Mouse (Mus musculus): Measurements from ENCODE around the gene Aldh3b2. TPM values are rescaled to one million over a fixed set of nuclear protein-coding genes. Genes with fewer than 3 reads are reported as not detected.
"Not testable (repeated sequence)": the region's sequence is repeated elsewhere in the genome, so short reads cannot be mapped to it uniquely, and the experiment has no call there.

The Aldh3b2 gene
- polyA plus RNA-seq, 1 experiment from 2014 or later: 0.45 TPM

GRCm38 (mm10) chr19:3950331-3950730 is 21.8 kb upstream of the Aldh3b2 start:
- 53% methylated on average over 3 of the region's 3 CpGs for WGBS (ENCODE audit: insufficient replicate concordance)
- H3K27me3 ChIP-seq: no peaks in the 10 kb centered on the region
- ATAC-seq (ENCODE audit: low read depth): no peak

GRCm38 (mm10) chr19:3951461-3951860 is 20.7 kb upstream of the Aldh3b2 start:
- H3K9me3 ChIP-seq (replicated peaks): no peaks in the 10 kb centered on the region
- H3K27ac ChIP-seq: no peak overlapping the region
- H3K4me2 ChIP-seq: no peak overlapping the region
- no peak overlapping the region for H3K4me3 ChIP-seq (replicated peaks)
- ATAC-seq (ENCODE audit: low read depth): no peak
- peaks cover 8% of the 10 kb centered on the region; the same call in 1 of the 2 replicates for H3K4me1 ChIP-seq (replicated peaks)
- H3K27me3 ChIP-seq: 0 out of 2 replicates have a peak, but pooled peaks cover 5% of the 10 kb centered on the region
- H3K36me3 ChIP-seq: no peaks in the 10 kb centered on the region
- no peak for DNase-seq
- no peak overlapping the region for H3K9ac ChIP-seq

More at GRCm38 (mm10) chr19:3950331-3950730, 21.8 kb upstream of the Aldh3b2 start:
- Histone ChIP-seq H3K4me1 (replicated peaks) (peaks cover 18% of the 10 kb centered on the region), H3K9me3 (replicated peaks) (no peaks in the 10 kb centered on the region), H3K9ac (no peak overlapping the region), H3K27ac (no peak overlapping the region), H3K4me2 (no peak overlapping the region), H3K4me3 (replicated peaks) (no peak overlapping the region), H3K36me3 (no peaks in the 10 kb centered on the region)
- no peak for DNase-seq

GRCm38 (mm10) chr19:3952099-3952498 is 20.0 kb upstream of the Aldh3b2 start:
- no peaks in the 10 kb centered on the region for H3K9me3 ChIP-seq (replicated peaks)
- no peak overlapping the region for H3K4me2 ChIP-seq
- no peak for DNase-seq
- H3K4me1 ChIP-seq (replicated peaks): peaks cover 7% of the 10 kb centered on the region; the same call in 1 of the 2 replicates
- no peak overlapping the region for H3K27ac ChIP-seq
- H3K4me3 ChIP-seq (replicated peaks): no peak overlapping the region
- H3K9ac ChIP-seq: no peak overlapping the region
- no peak for ATAC-seq (ENCODE audit: low read depth)
- no peaks in the 10 kb centered on the region for H3K36me3 ChIP-seq
- 50% methylated on average over 1 of the region's 1 CpGs for WGBS (ENCODE audit: insufficient replicate concordance)
- H3K27me3 ChIP-seq: 0 out of 2 replicates have a peak, but pooled peaks cover 8% of the 10 kb centered on the region

GRCm38 (mm10) chr19:3955033-3955432 is 17.1 kb upstream of the Aldh3b2 start:
- Histone ChIP-seq H3K27me3 (0 out of 2 replicates have a peak, but pooled peaks cover 8% of the 10 kb centered on the region), H3K36me3 (no peaks in the 10 kb centered on the region), H3K9me3 (replicated peaks) (no peaks in the 10 kb centered on the region), H3K4me2 (no peak overlapping the region), H3K9ac (no peak overlapping the region), H3K27ac (no peak overlapping the region), H3K4me1 (replicated peaks) (peaks cover 1% of the 10 kb centered on the region; the same call in 1 of the 2 replicates), H3K4me3 (replicated peaks) (no peak overlapping the region)
- ATAC-seq (ENCODE audit: low read depth) (no peak), DNase-seq (no peak)
- WGBS (ENCODE audit: insufficient replicate concordance): 62% methylated on average over 3 of the region's 3 CpGs

GRCm38 (mm10) chr19:3955804-3956203 is 16.3 kb upstream of the Aldh3b2 start:
- DNase-seq (no peak), ATAC-seq (ENCODE audit: low read depth) (no peak)
- H3K4me1 ChIP-seq (replicated peaks): no peaks in the 10 kb centered on the region; the same call in 1 of the 2 replicates
- H3K9ac ChIP-seq: no peak overlapping the region
- H3K27ac ChIP-seq: no peak overlapping the region
- H3K4me2 ChIP-seq: no peak overlapping the region
- H3K9me3 ChIP-seq (replicated peaks): no peaks in the 10 kb centered on the region
- H3K27me3 ChIP-seq: 0 out of 2 replicates have a peak, but pooled peaks cover 8% of the 10 kb centered on the region
- WGBS (ENCODE audit: insufficient replicate concordance): 24% methylated on average over 4 of the region's 4 CpGs
- no peak overlapping the region for H3K4me3 ChIP-seq (replicated peaks)
- H3K36me3 ChIP-seq: no peaks in the 10 kb centered on the region

- DNase-seq; H3K4me2 ChIP-seq; H3K4me1 ChIP-seq (replicated peaks); H3K9me3 ChIP-seq (replicated peaks); H3K27ac ChIP-seq; H3K9ac ChIP-seq; ATAC-seq (ENCODE audit: low read depth); H3K4me3 ChIP-seq (replicated peaks); H3K27me3 ChIP-seq; H3K36me3 ChIP-seq: not testable (repeated sequence)
- whole genome bisulfite sequencing (ENCODE audit: insufficient replicate concordance): 60% methylated on average over 5 of the region's 5 CpGs
Measured at GRCm38 (mm10) chr19:3957296-3958036, 14.7 kb upstream of the Aldh3b2 start.

- DNase-seq: no peak
Measured at GRCm38 (mm10) chr19:3958470-3958869, 13.7 kb upstream of the Aldh3b2 start, which contains the start of gene Aldh3b3. Aldh3b3 (plus strand) TSS chr19:3958645.

GRCm38 (mm10) chr19:3959030-3959429 is 13.1 kb upstream of the Aldh3b2 start:
- Histone ChIP-seq H3K36me3 (no peaks in the 10 kb centered on the region), H3K9me3 (replicated peaks) (no peaks in the 10 kb centered on the region), H3K27me3 (0 out of 2 replicates have a peak, but pooled peaks cover 8% of the 10 kb centered on the region), H3K4me3 (replicated peaks) (no peak overlapping the region), H3K4me1 (replicated peaks) (no peaks in the 10 kb centered on the region; the same call in 1 of the 2 replicates), H3K9ac (no peak overlapping the region), H3K4me2 (no peak overlapping the region), H3K27ac (no peak overlapping the region)
- ATAC-seq (ENCODE audit: low read depth) (no peak), DNase-seq (no peak)

More at GRCm38 (mm10) chr19:3958470-3958869, 13.7 kb upstream of the Aldh3b2 start, which contains the start of gene Aldh3b3:
- Histone ChIP-seq H3K4me3 (replicated peaks) (no peak within 1 kb of the TSS), H3K4me2 (no peak within 1 kb of the TSS), H3K27me3 (0 out of 2 replicates have a peak, but pooled peaks cover 8% of the 10 kb centered on the region), H3K9ac (no peak within 1 kb of the TSS), H3K9me3 (replicated peaks) (no peaks in the 10 kb centered on the region), H3K36me3 (no peaks in the 10 kb centered on the region), H3K27ac (no peak within 1 kb of the TSS), H3K4me1 (replicated peaks) (no peaks in the 10 kb centered on the region; the same call in 1 of the 2 replicates)
- no peak for ATAC-seq (ENCODE audit: low read depth)
- WGBS (ENCODE audit: insufficient replicate concordance): 58% methylated on average over 4 of the region's 4 CpGs

- Histone ChIP-seq H3K27ac (no peak overlapping the region), H3K36me3 (no peaks in the 10 kb centered on the region), H3K9ac (no peak overlapping the region), H3K27me3 (0 out of 2 replicates have a peak, but pooled peaks cover 8% of the 10 kb centered on the region), H3K4me2 (no peak overlapping the region), H3K4me1 (replicated peaks) (no peaks in the 10 kb centered on the region; the same call in 1 of the 2 replicates), H3K4me3 (replicated peaks) (no peak overlapping the region), H3K9me3 (replicated peaks) (no peaks in the 10 kb centered on the region)
- WGBS (ENCODE audit: insufficient replicate concordance): 71% methylated on average over 5 of the region's 5 CpGs
- ATAC-seq (ENCODE audit: low read depth) (no peak), DNase-seq (no peak)
Measured at GRCm38 (mm10) chr19:3960211-3960610, 11.9 kb upstream of the Aldh3b2 start.

GRCm38 (mm10) chr19:3961805-3962204 is 10.3 kb upstream of the Aldh3b2 start:
- DNase-seq; ATAC-seq (ENCODE audit: low read depth); H3K27ac ChIP-seq; H3K4me3 ChIP-seq (replicated peaks); H3K9me3 ChIP-seq (replicated peaks); H3K27me3 ChIP-seq; H3K9ac ChIP-seq; H3K4me1 ChIP-seq (replicated peaks); H3K4me2 ChIP-seq; H3K36me3 ChIP-seq: not testable (repeated sequence)
- 66% methylated on average over 6 of the region's 6 CpGs for WGBS (ENCODE audit: insufficient replicate concordance)

- no peak overlapping the region for H3K4me3 ChIP-seq (replicated peaks)
- H3K36me3 ChIP-seq: no peaks in the 10 kb centered on the region
- H3K4me2 ChIP-seq: no peak overlapping the region
- H3K9me3 ChIP-seq (replicated peaks): no peaks in the 10 kb centered on the region
- 11% methylated on average over 2 of the region's 2 CpGs for WGBS (ENCODE audit: insufficient replicate concordance)
- H3K27me3 ChIP-seq: no peaks in the 10 kb centered on the region
- no peak overlapping the region for H3K9ac ChIP-seq
- peaks cover 8% of the 10 kb centered on the region for H3K4me1 ChIP-seq (replicated peaks)
- ATAC-seq (ENCODE audit: low read depth) (no peak), DNase-seq (no peak)
- H3K27ac ChIP-seq: no peak overlapping the region
Measured at GRCm38 (mm10) chr19:3962469-3962868, 9.7 kb upstream of the Aldh3b2 start.

GRCm38 (mm10) chr19:3964030-3964429 is 8.1 kb upstream of the Aldh3b2 start:
- no peak for ATAC-seq (ENCODE audit: low read depth)
- no peaks in the 10 kb centered on the region for H3K9me3 ChIP-seq (replicated peaks)
- no peak overlapping the region for H3K9ac ChIP-seq
- no peaks in the 10 kb centered on the region for H3K36me3 ChIP-seq
- H3K27ac ChIP-seq: no peak overlapping the region
- peaks cover 10% of the 10 kb centered on the region for H3K4me1 ChIP-seq (replicated peaks)
- H3K27me3 ChIP-seq: 0 out of 2 replicates have a peak, but pooled peaks cover 3% of the 10 kb centered on the region
- DNase-seq: no peak
- H3K4me3 ChIP-seq (replicated peaks): no peak overlapping the region
- H3K4me2 ChIP-seq: no peak overlapping the region
- WGBS (ENCODE audit: insufficient replicate concordance): 58% methylated on average over 4 of the region's 4 CpGs
